Mouse (Mus musculus): ENCODE results near the gene Dctn3. TPM values are rescaled to one million over a fixed set of nuclear protein-coding genes. Genes with fewer than 3 reads are reported as not detected.
A peak's percentile ranks its signal among the peaks of the same experiment; 100 is the strongest.
"Not testable (repeated sequence)": the region's sequence is repeated elsewhere in the genome, so short reads cannot be mapped to it uniquely, and the experiment has no call there.

The Dctn3 gene
- polyA plus RNA-seq, 1 experiment from 2014 or later = 103 TPM

- DNase-seq (peak; percentile 55), ATAC-seq (ENCODE audit: insufficient read depth) (peak; percentile 55)
- Histone ChIP-seq H3K4me1 (ENCODE audit: insufficient read depth) (peaks cover 28% of the 10 kb centered on the region), H3K4me2 (peak overlapping the region; percentile 36; the same call in 1 of the 2 replicates)
- H3K9me3 ChIP-seq (ENCODE audit: low read depth, low read length); H3K36me3 ChIP-seq (ENCODE audit: insufficient read depth); H3K27ac ChIP-seq (ENCODE audit: low read depth); H3K4me3 ChIP-seq (ENCODE audit: low read depth, low read length); H3K27me3 ChIP-seq (ENCODE audit: insufficient read depth, low read length); H3K9ac ChIP-seq: not testable (repeated sequence)
- WGBS = 0% methylated on average over 2 of the region's 27 CpGs
These were observed 39.7 kb downstream of the Dctn3 start for GRCm38 (mm10) chr4:41683303-41683702.

GRCm38 (mm10) chr4:41682789-41683188 is 40.2 kb downstream of the Dctn3 start:
- DNase-seq (no peak), ATAC-seq (ENCODE audit: insufficient read depth) (no peak)
- Histone ChIP-seq H3K27ac (ENCODE audit: low read depth) (peak overlapping the region; percentile 76; the same call in 1 of the 2 replicates), H3K4me1 (ENCODE audit: insufficient read depth) (peaks cover 29% of the 10 kb centered on the region), H3K9me3 (ENCODE audit: low read depth, low read length) (no peaks in the 10 kb centered on the region), H3K27me3 (ENCODE audit: insufficient read depth, low read length) (peaks cover 2% of the 10 kb centered on the region; the same call in 1 of the 2 replicates), H3K36me3 (ENCODE audit: insufficient read depth) (0 out of 2 replicates have a peak, but pooled peaks cover 2% of the 10 kb centered on the region), H3K4me3 (ENCODE audit: low read depth, low read length) (no peak overlapping the region), H3K9ac (no peak overlapping the region), H3K4me2 (peak overlapping the region; percentile 38)
- WGBS = 18% methylated on average over 6 of the region's 6 CpGs
- no peak for TF ChIP-seq CTCF (IDR thresholded peaks at IDR 0.05; ENCODE audit: low read depth)

GRCm38 (mm10) chr4:41681947-41682346 is 41.0 kb downstream of the Dctn3 start:
- 42% methylated on average over 10 of the region's 10 CpGs for WGBS
- Histone ChIP-seq H3K27ac (ENCODE audit: low read depth) (peak overlapping the region; percentile 76; the same call in 1 of the 2 replicates), H3K4me3 (ENCODE audit: low read depth, low read length) (no peak overlapping the region), H3K9ac (no peak overlapping the region), H3K4me2 (no peak overlapping the region), H3K4me1 (ENCODE audit: insufficient read depth) (peaks cover 33% of the 10 kb centered on the region), H3K27me3 (ENCODE audit: insufficient read depth, low read length) (peaks cover 2% of the 10 kb centered on the region; the same call in 1 of the 2 replicates), H3K36me3 (ENCODE audit: insufficient read depth) (0 out of 2 replicates have a peak, but pooled peaks cover 2% of the 10 kb centered on the region), H3K9me3 (ENCODE audit: low read depth, low read length) (no peaks in the 10 kb centered on the region)
- no peak for TF ChIP-seq CTCF (IDR thresholded peaks at IDR 0.05; ENCODE audit: low read depth)
- ATAC-seq (ENCODE audit: insufficient read depth) (no peak), DNase-seq (peak; percentile 66)

- DNase-seq (no peak), ATAC-seq (ENCODE audit: insufficient read depth) (no peak)
- WGBS = 55% methylated on average over 4 of the region's 4 CpGs
- Histone ChIP-seq H3K4me1 (ENCODE audit: insufficient read depth) (peaks cover 40% of the 10 kb centered on the region), H3K4me2 (no peak overlapping the region), H3K9me3 (ENCODE audit: low read depth, low read length) (no peaks in the 10 kb centered on the region), H3K27ac (ENCODE audit: low read depth) (no peak overlapping the region), H3K4me3 (ENCODE audit: low read depth, low read length) (no peak overlapping the region), H3K9ac (no peak overlapping the region), H3K36me3 (ENCODE audit: insufficient read depth) (0 out of 2 replicates have a peak, but pooled peaks cover 2% of the 10 kb centered on the region), H3K27me3 (ENCODE audit: insufficient read depth, low read length) (peaks cover 2% of the 10 kb centered on the region; the same call in 1 of the 2 replicates)
- TF ChIP-seq CTCF (IDR thresholded peaks at IDR 0.05; ENCODE audit: low read depth) = no peak
These were observed 41.8 kb downstream of the Dctn3 start for GRCm38 (mm10) chr4:41681176-41681575.

- Histone ChIP-seq H3K27ac (ENCODE audit: low read depth) (peak overlapping the region; percentile 5), H3K9ac (0 out of 2 replicates have a peak overlapping the region, but pooled peaks have one; percentile 24), H3K4me3 (ENCODE audit: low read depth, low read length) (no peak overlapping the region), H3K27me3 (ENCODE audit: insufficient read depth, low read length) (peaks cover 2% of the 10 kb centered on the region; the same call in 1 of the 2 replicates), H3K4me1 (ENCODE audit: insufficient read depth) (peaks cover 44% of the 10 kb centered on the region), H3K9me3 (ENCODE audit: low read depth, low read length) (no peaks in the 10 kb centered on the region), H3K36me3 (ENCODE audit: insufficient read depth) (0 out of 2 replicates have a peak, but pooled peaks cover 2% of the 10 kb centered on the region), H3K4me2 (no peak overlapping the region)
- WGBS = 30% methylated on average over 1 of the region's 2 CpGs
- DNase-seq (peak; percentile 55), ATAC-seq (ENCODE audit: insufficient read depth) (peak; percentile 29; the same call in 1 of the 2 replicates)
- TF ChIP-seq CTCF (IDR thresholded peaks at IDR 0.05; ENCODE audit: low read depth) = no peak
These were observed 43.7 kb downstream of the Dctn3 start for GRCm38 (mm10) chr4:41679291-41679690.

- Histone ChIP-seq H3K27me3 (ENCODE audit: insufficient read depth, low read length) (peaks cover 2% of the 10 kb centered on the region), H3K36me3 (ENCODE audit: insufficient read depth) (0 out of 2 replicates have a peak, but pooled peaks cover 2% of the 10 kb centered on the region), H3K9me3 (ENCODE audit: low read depth, low read length) (no peaks in the 10 kb centered on the region), H3K4me1 (ENCODE audit: insufficient read depth) (peaks cover 44% of the 10 kb centered on the region), H3K27ac (ENCODE audit: low read depth) (peak overlapping the region; percentile 5; the same call in 1 of the 2 replicates), H3K4me3 (ENCODE audit: low read depth, low read length) (no peak overlapping the region), H3K9ac (0 out of 2 replicates have a peak overlapping the region, but pooled peaks have one; percentile 24), H3K4me2 (no peak overlapping the region)
- DNase-seq (no peak), ATAC-seq (ENCODE audit: insufficient read depth) (no peak)
- WGBS = 46% methylated on average over 6 of the region's 6 CpGs
- TF ChIP-seq CTCF (IDR thresholded peaks at IDR 0.05; ENCODE audit: low read depth) = no peak
These were observed 44.1 kb downstream of the Dctn3 start for GRCm38 (mm10) chr4:41678863-41679262.

GRCm38 (mm10) chr4:41677006-41677629 is 45.9 kb downstream of the Dctn3 start:
- Histone ChIP-seq H3K9me3 (ENCODE audit: low read depth, low read length) (no peaks in the 10 kb centered on the region), H3K4me3 (ENCODE audit: low read depth, low read length) (no peak overlapping the region), H3K4me2 (peak overlapping the region; percentile 31), H3K27me3 (ENCODE audit: insufficient read depth, low read length) (peaks cover 4% of the 10 kb centered on the region), H3K27ac (ENCODE audit: low read depth) (peak overlapping the region; percentile 80; the same call in 1 of the 2 replicates), H3K36me3 (ENCODE audit: insufficient read depth) (0 out of 2 replicates have a peak, but pooled peaks cover 2% of the 10 kb centered on the region), H3K4me1 (ENCODE audit: insufficient read depth) (peaks cover 39% of the 10 kb centered on the region), H3K9ac (peak overlapping the region; percentile 13; the same call in 1 of the 2 replicates)
- 34% methylated on average over 13 of the region's 13 CpGs for WGBS
- DNase-seq (peak; percentile 93), ATAC-seq (ENCODE audit: insufficient read depth) (peak; percentile 85)
- TF ChIP-seq CTCF (IDR thresholded peaks at IDR 0.05; ENCODE audit: low read depth) = no peak
